Mouse (Mus musculus) embryonic fibroblast, embryonic 13.5 days (primary cell): ENCODE data around the gene Lasp1.

Source experiments
- CTCF ChIP-seq: IDR thresholded peaks from 2 replicates; pipeline ENCODE4 v1.5.1; 2011; ENCODE audit warnings: mild to moderate bottlenecking, control low read depth, low read length, moderate library complexity, borderline replicate concordance; ENCODE audit not compliant: insufficient read depth
- POLR2A ChIP-seq: IDR thresholded peaks from 2 replicates; pipeline ENCODE4 v1.6.1; 2011; ENCODE audit warnings: low read depth, mild to moderate bottlenecking, control low read depth, low read length, moderate library complexity

DNA sequence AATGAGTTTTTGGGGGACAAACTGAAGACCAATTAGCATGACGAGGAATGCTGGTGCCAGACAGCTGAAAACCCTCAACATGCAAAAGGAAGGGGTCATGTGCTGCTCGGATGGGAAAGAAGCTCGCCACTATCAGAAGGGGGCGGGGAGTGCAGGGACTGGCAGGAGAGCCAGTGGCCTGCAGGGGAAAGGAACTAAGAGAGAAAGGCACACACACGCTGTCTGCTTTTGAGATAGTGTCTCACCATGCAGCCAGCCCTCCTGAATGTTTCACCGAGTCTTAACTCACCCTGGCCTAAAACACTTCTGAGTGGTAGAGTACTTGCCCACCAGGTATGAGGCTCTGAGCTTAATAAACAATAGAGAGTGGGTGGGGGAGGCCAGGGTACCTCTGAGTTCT lies 39.9 kb upstream of the Lasp1 start:
- TF ChIP-seq CTCF (no peak), POLR2A (no peak)
